Mouse (Mus musculus) embryonic facial prominence, embryonic 14.5 days (tissue): ENCODE measurements around the gene Olig2. TPM values are rescaled to one million over a fixed set of nuclear protein-coding genes. Genes with fewer than 3 reads are reported as not detected.

Experiments
- ATAC-seq: fragments of 200-750 bp; cut with Nextera tagmentation; 2 replicates; pipeline ENCODE4 v1.8.0; 2017; ENCODE audit warnings: low read depth, moderate number of reproducible peaks, moderate TSS enrichment
- DNase-seq: peaks from one replicate; pipeline ENCODE4 v3.0.0-alpha.2; 2015; ENCODE audit warnings: low spot score
- H3K27ac ChIP-seq: fragments of 300-500 bp; sonication (generic); replicated peaks from 2 replicates; pipeline ENCODE4 v1.5.1; 2014; ENCODE audit warnings: low read depth, mild to moderate bottlenecking, low read length, moderate library complexity
- H3K27me3 ChIP-seq: fragments of 300-500 bp; sonication (generic); replicated peaks from 2 replicates; pipeline ENCODE4 v1.6.1; 2014; ENCODE audit warnings: low read length; ENCODE audit not compliant: control insufficient read depth, insufficient read depth
- H3K36me3 ChIP-seq: fragments of 300-500 bp; sonication (generic); 2 replicates; pipeline ENCODE4 v1.6.1; 2014; ENCODE audit warnings: low read length, mixed read lengths; ENCODE audit not compliant: control insufficient read depth, insufficient read depth
- H3K4me1 ChIP-seq: fragments of 300-500 bp; sonication (generic); 2 replicates; pipeline ENCODE4 v1.6.1; 2014; ENCODE audit warnings: antibody characterized with exemption, low read length; ENCODE audit not compliant: control insufficient read depth, insufficient read depth
- H3K4me2 ChIP-seq: fragments of 300-500 bp; sonication (generic); 2 replicates; pipeline ENCODE4 v1.6.1; 2014; ENCODE audit warnings: low read depth, mild to moderate bottlenecking, low read length, moderate library complexity, mixed read lengths
- H3K4me3 ChIP-seq: fragments of 300-500 bp; sonication (generic); 2 replicates; pipeline ENCODE4 v1.5.1; 2014; ENCODE audit warnings: low read depth, mild to moderate bottlenecking, low read length
- H3K9ac ChIP-seq: fragments of 300-500 bp; sonication (generic); 2 replicates; pipeline ENCODE4 v1.6.1; 2014; ENCODE audit warnings: low read depth, mild to moderate bottlenecking, low read length, moderate library complexity, mixed read lengths
- H3K9me3 ChIP-seq: fragments of 300-500 bp; sonication (generic); 2 replicates; pipeline ENCODE4 v1.6.1; 2016; ENCODE audit warnings: low read length; ENCODE audit not compliant: control insufficient read depth
- WGBS: fragments of 180-500 bp; shearing (Covaris S2); extraction: QIAGEN DNeasy Blood & Tissue Kit; methylation state at CpG from one replicate; pipeline ENCODE4 v1.1.7; 2014; 5-methylcytosine and 5-hydroxymethylcytosine counted together
- polyA plus RNA-seq: library from polyadenylated mRNA; unstranded; fragments of >200 nt; fragmentation: Nextera tagmentation; extraction: Ambion mirVana; gene quantifications from 2 replicates; pipeline ENCODE4 v1.2.1, GENCODE M21; 2014

Olig2 gene
- polyA plus RNA-seq = 1.1 and 1.3 TPM in 2 replicates

- Histone ChIP-seq H3K4me1 (0 out of 2 replicates have a peak, but pooled peaks cover 3% of the 10 kb centered on the region), H3K36me3 (no peaks in the 10 kb centered on the region), H3K4me2 (peak within 1 kb of the TSS; percentile 38), H3K27me3 (peaks cover 100% of the 10 kb centered on the region), H3K9ac (no peak within 1 kb of the TSS), H3K9me3 (no peaks in the 10 kb centered on the region), H3K27ac (no peak within 1 kb of the TSS), H3K4me3 (peak within 1 kb of the TSS; percentile 32)
- under 1% methylated on average over 50 of the region's 53 CpGs for WGBS
- DNase-seq (peak; percentile 76), ATAC-seq (peak; percentile 84)
Observed at GRCm38 (mm10) chr16:91225233-91226037, at the start of gene Olig2. Gene Olig2, plus strand, starts transcription at chr16:91225457.

DNA sequence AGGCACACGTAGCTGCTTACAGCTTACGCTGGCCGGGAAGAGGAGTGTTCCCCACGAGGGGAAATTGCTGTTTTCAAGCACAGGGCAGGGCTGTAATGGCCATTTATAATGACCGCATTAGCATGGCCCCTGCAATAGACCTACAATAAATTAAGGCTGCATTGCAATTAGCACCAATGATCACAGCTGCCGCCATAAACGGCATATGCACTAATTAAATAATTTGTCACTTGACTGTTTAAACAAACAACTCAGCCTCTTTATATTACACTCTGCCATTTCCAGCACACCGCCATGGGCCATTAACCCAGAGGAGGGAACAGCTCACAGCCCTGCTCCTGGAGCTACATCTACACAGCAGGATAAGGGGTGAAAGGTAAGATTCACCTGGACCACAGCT, 49.4 kb upstream of the Olig2 start:
- H3K4me1 ChIP-seq = peaks cover 10% of the 10 kb centered on the region; the same call in 1 of the 2 replicates
- H3K9me3 ChIP-seq = no peaks in the 10 kb centered on the region
- no peak overlapping the region for H3K27ac ChIP-seq
- H3K36me3 ChIP-seq = no peaks in the 10 kb centered on the region
- H3K4me2 ChIP-seq = no peak overlapping the region
- ATAC-seq = no peak
- DNase-seq = no peak
- 65% methylated on average over 8 of the region's 8 CpGs for WGBS
- no peaks in the 10 kb centered on the region; the same call in 1 of the 2 replicates for H3K27me3 ChIP-seq
- H3K4me3 ChIP-seq = no peak overlapping the region
- no peak overlapping the region for H3K9ac ChIP-seq

- DNase-seq = no peak
- Histone ChIP-seq H3K4me1 (no peaks in the 10 kb centered on the region), H3K9ac (no peak overlapping the region), H3K9me3 (no peaks in the 10 kb centered on the region), H3K4me3 (no peak overlapping the region), H3K36me3 (no peaks in the 10 kb centered on the region), H3K27me3 (no peaks in the 10 kb centered on the region), H3K27ac (no peak overlapping the region), H3K4me2 (no peak overlapping the region)
- 53% methylated on average over 8 of the region's 8 CpGs for WGBS
- no peak for ATAC-seq
Observed at GRCm38 (mm10) chr16:91187046-91187445, 38.2 kb upstream of the Olig2 start.

- Histone ChIP-seq H3K4me1 (no peaks in the 10 kb centered on the region), H3K9ac (no peak overlapping the region), H3K9me3 (no peaks in the 10 kb centered on the region), H3K4me3 (no peak overlapping the region), H3K27me3 (no peaks in the 10 kb centered on the region), H3K4me2 (no peak overlapping the region), H3K36me3 (no peaks in the 10 kb centered on the region), H3K27ac (no peak overlapping the region)
- 69% methylated on average over 10 of the region's 10 CpGs for WGBS
- ATAC-seq (no peak), DNase-seq (no peak)
Observed at GRCm38 (mm10) chr16:91187662-91188061, 37.6 kb upstream of the Olig2 start.

- 0 out of 2 replicates have a peak, but pooled peaks cover 3% of the 10 kb centered on the region for H3K27me3 ChIP-seq
- no peak overlapping the region for H3K4me3 ChIP-seq
- H3K9ac ChIP-seq = no peak overlapping the region
- 75% methylated on average over 12 of the region's 12 CpGs for WGBS
- no peak overlapping the region for H3K4me2 ChIP-seq
- no peaks in the 10 kb centered on the region for H3K4me1 ChIP-seq
- DNase-seq (no peak), ATAC-seq (no peak)
- H3K9me3 ChIP-seq = no peaks in the 10 kb centered on the region
- H3K36me3 ChIP-seq = no peaks in the 10 kb centered on the region
- H3K27ac ChIP-seq = no peak overlapping the region
Observed at GRCm38 (mm10) chr16:91188304-91188703, 37.0 kb upstream of the Olig2 start.

- Histone ChIP-seq H3K4me3 (no peak overlapping the region), H3K36me3 (no peaks in the 10 kb centered on the region), H3K27me3 (0 out of 2 replicates have a peak, but pooled peaks cover 3% of the 10 kb centered on the region), H3K27ac (no peak overlapping the region), H3K9me3 (no peaks in the 10 kb centered on the region), H3K4me1 (no peaks in the 10 kb centered on the region), H3K9ac (no peak overlapping the region), H3K4me2 (no peak overlapping the region)
- no peak for DNase-seq
- 90% methylated on average over 6 of the region's 6 CpGs for WGBS
- no peak for ATAC-seq
Observed at GRCm38 (mm10) chr16:91191233-91191632, 34.0 kb upstream of the Olig2 start.

DNA sequence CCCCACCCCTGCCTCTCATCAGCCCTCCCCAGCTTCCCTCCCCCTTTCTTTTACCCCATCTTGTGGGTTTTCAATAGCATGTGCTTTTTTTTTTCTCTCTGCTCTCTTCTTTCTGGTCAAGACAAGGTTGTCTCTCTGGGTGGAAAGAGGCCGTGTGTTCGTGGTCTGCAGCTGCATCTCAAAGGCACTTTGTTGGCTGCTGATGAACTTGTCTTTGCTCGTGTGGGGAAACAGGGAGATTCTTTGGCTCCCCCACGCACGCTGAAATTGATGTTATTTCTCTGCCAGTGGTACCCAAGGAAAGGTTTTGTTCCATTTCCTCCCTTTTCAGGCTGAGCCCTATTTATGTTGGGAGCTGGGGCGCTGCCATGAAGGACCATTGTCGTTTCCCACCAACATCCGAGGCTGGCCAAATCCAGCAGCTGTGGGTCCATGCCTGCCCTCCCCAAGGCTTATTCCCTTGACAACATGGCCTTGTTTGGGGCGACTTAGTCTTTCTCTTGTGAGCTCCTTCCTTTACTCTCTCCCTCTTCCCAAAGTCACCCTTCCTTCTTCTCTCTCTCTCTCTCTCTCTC, 33.5 kb upstream of the Olig2 start:
- no peak overlapping the region for H3K27ac ChIP-seq
- no peak for ATAC-seq
- no peak for DNase-seq
- no peaks in the 10 kb centered on the region for H3K4me1 ChIP-seq
- no peaks in the 10 kb centered on the region for H3K36me3 ChIP-seq
- WGBS = 75% methylated on average over 9 of the region's 9 CpGs
- no peak overlapping the region for H3K4me3 ChIP-seq
- H3K9ac ChIP-seq = no peak overlapping the region
- H3K4me2 ChIP-seq = no peak overlapping the region
- H3K27me3 ChIP-seq = 0 out of 2 replicates have a peak, but pooled peaks cover 3% of the 10 kb centered on the region
- no peaks in the 10 kb centered on the region for H3K9me3 ChIP-seq

- no peaks in the 10 kb centered on the region for H3K9me3 ChIP-seq
- H3K4me3 ChIP-seq = no peak overlapping the region
- no peaks in the 10 kb centered on the region for H3K36me3 ChIP-seq
- ATAC-seq = no peak; the same call in 1 of the 2 replicates
- 36% methylated on average over 15 of the region's 15 CpGs for WGBS
- H3K4me2 ChIP-seq = no peak overlapping the region
- H3K27ac ChIP-seq = no peak overlapping the region
- DNase-seq = no peak
- 0 out of 2 replicates have a peak, but pooled peaks cover 3% of the 10 kb centered on the region for H3K27me3 ChIP-seq
- H3K4me1 ChIP-seq = no peaks in the 10 kb centered on the region
- no peak overlapping the region for H3K9ac ChIP-seq
Observed at GRCm38 (mm10) chr16:91192672-91193354, 32.4 kb upstream of the Olig2 start.
